Mouse (Mus musculus): ENCODE data around the gene Gm20425. TPM values are rescaled to one million over a fixed set of nuclear protein-coding genes. Genes with fewer than 3 reads are reported as not detected.
"Not testable (repeated sequence)": the region's sequence is repeated elsewhere in the genome, so short reads cannot be mapped to it uniquely, and the experiment has no call there.

Gm20425 gene
- total RNA-seq, 2 experiments from 2014 or later: 5.5 to 6.7 TPM

DNA sequence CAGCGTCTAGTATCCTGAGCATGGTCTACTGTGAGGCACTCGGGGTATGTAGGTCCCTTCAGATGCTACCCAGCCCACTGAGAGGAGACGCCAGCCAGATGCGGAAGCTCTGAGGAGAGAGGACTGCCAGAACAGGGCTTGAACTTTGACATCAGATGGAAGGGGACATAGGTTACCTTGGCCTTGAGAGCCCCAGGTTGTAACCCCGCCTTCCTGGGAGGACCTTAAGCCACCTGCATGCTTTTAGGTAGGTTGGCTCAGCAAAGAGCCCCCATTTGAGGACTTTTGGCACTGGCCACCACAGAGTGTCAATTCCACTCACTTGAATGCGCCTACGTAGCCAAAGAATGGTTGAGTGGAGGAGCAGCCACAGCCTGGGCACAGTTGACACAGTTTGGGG is 5.4 kb downstream of the Gm20425 start:
- no peak for DNase-seq

DNA sequence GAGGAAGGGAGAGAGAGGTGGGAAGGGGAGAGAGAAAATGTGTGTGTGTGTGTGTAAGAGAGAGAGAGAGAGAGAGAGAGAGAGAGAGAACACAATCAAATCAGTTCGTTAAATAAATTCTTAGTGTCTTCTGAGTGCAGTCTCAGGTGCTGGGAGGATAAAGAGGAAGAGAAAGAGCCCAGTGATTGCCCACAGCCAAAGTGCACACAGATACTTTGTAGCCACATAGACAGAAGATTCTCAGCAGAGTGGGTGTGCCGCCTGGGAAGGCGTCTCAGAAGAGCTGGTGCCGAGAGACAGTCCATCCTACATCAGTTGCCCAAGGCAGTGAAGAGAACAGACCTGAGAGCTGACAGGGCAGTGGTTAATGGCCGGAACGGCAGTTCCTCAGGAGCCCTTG is 15.8 kb downstream of the Gm20425 start:
- no peak for DNase-seq

DNA sequence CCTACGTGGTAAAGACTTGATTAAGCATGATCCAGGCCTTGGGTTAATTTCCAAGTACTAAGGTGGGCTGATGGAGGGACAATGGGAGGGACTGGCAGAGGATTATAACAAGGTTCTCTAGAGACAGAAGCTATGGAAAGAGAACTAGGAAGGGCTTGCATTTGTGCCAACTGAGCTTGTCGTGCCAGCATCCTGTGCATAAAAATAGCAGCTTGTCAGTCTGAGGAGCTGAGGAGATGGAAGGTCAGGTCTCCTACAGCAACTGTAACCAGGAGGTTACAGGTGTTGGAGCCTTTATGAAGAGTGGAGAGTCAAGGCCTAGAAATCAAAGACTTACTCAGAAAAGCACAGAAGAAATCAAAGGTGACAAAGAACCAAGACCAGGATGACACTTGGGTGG is 16.5 kb downstream of the Gm20425 start:
- DNase-seq: peak; percentile 62 to 65

DNA sequence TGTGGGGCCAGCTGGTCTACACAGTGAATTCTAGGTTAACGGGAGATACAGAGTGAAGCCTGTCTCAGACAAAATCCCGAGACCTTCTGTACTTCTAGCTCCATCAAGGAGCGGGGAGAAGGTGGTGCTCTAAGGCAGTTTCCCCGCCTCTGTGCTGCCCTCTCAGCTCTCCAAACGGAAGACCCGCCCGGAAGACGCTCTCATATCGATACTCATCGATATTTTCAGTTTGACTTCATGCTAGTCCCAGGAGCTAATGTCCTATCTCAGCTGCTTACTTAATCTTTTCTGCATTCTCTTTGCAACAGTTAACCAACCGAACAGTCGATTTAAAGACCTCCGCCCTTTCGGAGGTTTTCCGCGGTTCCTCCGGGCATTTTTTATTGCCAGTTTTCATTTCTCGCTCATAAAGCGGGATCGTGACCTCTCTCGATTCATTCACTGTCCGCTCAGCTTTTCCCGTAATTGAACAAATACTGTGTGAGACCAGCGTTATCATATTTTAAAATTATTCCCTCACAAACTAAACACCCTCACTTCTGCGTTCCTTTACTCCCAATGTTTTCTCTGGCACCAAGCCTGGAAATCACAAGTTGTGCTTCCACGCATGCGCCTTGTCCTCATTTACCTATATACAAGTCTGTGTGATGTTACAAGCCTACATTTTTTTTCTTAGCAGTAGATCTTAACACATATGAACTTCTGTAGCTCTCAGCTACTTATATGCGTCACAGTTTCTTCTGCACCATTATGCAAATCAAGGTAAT is 17.3 kb downstream of the Gm20425 start:
- DNase-seq: no peak

DNA sequence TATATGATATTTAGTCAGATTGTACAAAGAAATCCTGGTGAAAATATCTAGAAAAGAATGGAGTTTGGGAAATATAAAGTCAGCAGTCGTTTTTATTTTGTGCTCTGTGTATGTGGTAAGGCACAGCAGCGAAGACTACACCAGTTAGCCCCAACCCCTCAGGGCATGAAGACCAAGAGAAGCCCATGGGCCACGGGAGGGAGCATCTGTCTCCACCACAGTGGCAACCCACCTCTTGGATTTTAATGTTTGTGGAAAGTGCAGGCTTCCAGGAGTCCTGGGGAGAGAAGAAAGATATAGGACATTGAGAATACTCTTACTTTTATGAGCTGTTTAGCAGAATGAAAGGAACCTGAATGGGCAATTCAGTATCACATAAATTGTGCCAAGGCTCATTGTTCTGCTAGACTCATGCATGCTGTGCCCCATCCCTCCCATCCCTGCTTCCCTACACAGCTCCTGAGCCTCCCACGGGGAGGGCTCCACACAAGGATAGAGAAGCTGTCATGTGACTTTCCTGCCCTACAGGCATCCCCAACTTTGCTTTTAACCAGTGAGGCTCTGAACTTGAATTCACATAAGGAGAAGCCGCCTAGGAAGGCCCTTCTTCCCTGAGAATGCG is 21.2 kb downstream of the Gm20425 start:
- DNase-seq: no peak

DNA sequence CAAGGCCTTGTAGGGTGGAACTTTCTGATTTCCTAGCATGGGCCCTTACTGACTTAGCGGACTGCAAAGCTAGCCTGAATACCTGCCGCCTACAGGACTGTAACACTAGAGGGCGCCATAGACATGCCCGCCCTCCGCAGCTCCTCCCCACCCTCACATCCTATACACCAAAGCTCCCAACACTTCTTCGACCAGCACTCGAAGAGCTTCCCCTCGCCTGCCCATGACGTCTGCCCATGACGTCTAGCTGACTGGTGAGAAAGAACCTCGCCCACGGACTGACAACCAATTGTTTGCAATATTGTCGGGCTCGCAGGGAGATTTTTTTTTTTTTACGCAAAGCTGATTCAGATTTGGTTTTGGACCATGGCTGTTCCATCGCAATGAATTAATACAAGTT is 22.3 kb downstream of the Gm20425 start:
- DNase-seq: peak; percentile 75 to 82

DNA sequence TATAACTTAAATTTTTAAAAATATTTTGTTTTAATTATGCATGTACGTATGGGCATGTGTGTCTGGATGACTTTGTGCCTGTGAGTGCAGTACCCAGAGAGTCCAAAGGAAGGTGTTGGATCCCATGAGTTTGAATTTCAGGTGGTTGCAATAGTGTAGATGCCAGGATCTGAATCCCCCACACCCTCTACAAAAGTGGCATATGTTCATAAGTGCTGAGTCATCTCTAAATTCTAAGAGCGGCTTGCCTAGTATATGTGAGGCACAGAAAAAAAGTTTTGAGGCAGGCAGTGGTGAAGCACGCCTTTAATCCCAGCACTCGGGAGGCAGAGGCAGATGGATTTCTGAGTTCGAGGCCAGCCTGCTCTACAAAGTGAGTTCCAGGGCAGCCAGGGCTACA is 24.3 kb downstream of the Gm20425 start:
- no peak for DNase-seq

DNA sequence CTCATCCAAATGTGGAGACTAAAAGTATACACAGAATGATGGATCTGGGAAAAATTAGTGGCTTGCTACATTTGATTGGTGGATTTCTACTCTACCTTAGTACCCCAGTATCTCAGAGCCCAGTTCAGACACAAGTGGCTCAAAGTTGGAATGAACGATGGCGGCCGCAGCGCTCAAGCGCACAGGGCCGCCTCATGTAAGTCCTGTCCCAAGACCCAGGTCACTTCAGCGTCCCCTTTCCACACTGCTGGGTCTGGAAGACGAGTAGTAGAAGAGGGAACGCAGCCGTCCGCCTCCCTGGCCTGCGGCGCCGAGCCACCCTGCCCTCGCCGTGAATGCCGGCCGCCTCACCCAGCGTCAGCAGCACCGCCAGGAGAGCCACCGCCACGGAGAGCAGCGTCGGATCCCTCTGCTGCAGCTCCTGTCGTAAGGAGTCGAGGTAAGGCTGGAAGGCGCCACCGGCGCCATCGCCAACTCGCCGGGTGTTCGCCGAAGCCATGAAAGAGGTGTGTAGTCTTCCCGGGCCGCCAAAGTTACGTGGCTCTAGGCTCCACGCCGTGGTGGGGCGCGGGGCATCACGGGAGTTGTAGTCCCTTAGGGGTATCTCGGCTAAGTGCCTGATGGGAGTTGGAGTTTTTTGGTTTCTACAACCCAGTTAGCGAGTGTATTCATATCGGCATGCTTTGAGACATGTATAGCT is 28.4 kb downstream of the Gm20425 start, which contains the start of gene Srprb:
Gene Srprb, minus strand, starts transcription at position 577 of the 700 bp plus-strand sequence.
- DNase-seq: peak; percentile 95 to 97

DNA sequence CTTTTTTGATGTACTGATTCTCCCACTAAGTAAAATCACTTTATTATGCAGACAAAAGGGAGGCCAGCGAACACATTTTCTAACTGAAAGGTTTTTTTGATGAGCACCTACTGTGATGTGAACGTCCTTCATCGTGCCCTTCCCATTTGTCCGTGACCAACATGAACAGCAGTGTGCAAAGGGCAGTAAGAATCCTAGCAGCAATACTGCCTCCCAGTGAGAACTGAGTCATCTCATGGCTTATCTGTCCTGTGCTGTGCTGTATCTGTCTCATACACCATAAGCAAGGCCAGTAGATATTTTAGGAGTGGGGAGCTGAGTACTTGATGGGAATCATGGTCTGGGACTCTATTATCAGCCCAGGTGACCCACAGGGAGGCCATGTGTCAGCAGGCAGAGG is 41.7 kb downstream of the Gm20425 start:
- DNase-seq: no peak

DNA sequence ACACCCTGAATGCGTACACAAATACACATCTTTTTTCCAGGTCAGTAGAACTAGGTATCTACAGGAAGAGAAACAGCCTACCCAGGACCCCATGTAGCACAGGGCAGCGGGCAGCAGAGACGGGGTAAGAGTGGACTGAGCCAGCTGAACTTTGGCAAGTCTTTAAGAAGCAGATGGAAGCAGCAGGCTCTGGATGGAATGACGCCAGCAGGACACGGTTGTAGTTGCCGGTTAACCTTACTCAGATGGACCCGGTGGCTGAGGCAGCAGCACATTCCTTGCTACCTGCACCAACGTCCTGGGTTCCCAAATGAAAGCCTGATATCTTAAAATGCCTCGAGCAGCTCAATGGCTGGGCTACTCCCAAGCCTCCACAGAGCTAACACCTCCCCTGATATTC is 43.4 kb downstream of the Gm20425 start:
- DNase-seq: peak; percentile 24 to 37

DNA sequence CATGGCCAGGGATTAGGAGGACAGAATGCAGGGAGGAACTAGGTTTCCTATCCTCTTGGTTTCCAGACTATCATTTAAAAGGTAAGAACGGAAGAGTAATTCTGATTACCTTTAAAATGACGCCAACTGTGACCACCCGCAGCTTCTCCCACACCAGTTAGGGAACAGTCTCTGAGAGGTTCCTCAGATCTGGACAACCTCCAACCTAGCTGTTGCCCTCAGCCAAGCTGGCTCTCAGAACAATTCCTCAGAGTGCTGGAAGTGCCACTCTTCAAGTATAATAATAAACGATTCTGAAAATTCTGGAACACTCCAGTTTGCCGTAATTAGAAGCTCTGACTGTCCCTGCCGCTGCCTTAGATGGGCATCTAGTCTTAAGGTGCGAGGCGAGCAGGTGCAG is 44.2 kb downstream of the Gm20425 start:
- no peak for DNase-seq

DNA sequence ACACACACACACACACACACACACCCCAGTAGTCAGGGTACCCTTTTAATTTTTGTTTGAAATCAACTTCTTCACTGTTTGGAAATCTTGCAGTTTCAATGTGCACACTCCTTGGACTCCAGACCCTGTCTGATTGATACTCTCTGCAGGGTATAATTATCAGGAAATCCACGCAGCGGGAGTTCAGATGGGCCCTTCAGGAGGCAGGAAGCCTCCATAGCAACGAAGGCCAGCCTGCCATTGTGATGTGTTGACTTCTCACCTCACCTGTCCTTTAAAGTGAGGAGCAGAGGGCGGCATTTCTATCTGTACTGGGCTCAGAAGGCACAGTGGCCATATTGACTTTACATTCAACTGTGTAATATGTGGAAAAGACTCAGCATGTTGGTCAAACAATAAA is 45.3 kb downstream of the Gm20425 start:
- no peak for DNase-seq

DNA sequence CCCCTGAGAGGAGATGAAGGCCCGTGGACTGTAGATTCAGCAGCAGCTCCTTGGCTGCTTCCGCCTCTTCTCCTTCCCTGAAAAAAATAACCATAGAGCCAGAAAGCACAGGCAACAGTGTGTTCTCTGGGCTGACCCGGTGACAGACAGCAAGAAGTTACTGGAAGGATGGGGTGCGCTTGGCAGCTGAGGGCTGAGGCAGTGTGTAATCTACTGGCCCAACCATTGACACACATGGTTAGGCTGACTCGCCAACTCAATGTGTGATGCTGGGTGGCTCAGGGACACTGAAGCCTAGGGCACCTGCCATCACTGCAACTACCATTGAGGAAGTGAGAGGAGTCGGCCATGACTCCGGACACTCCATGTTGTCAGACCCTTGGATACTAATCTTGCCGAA is 48.2 kb downstream of the Gm20425 start:
- DNase-seq: no peak

DNA sequence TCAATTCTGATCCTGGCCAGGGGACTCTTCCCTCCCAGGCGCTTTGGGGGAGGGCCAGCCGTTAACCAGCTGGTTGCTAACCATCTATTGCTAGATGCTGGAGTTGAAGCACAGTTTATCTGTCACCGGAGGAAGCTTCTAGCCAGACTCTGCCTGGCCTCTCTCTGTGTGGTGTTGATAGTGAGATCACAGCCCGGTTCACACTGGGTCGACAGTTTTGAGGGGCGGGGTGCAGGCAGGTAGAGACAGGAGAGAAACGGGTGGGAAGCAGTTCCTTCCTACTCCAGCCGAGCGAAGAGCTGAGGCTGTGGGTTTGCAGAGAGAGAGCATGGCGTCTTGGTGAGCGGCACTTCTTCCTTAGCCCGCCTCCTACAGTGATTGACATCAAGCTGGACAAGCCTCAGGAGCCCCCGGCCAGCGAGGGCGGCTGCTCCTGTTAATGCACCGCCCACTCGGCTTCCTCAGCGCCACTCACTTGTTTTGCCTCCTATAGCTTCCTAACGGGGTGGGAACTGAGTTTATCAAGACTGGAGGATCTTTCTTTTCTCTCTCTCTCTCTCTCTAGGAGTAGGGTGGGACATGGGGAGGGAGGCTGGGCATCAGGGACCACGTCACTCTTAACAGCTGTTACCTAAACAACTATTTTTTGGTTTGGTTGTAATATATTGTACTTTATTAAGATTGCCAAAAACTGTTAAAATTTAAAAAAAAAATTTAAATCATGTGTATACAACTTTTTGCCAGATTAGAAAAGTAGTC is 49.1 kb downstream of the Gm20425 start:
- peak; percentile 78 to 84 for DNase-seq

DNA sequence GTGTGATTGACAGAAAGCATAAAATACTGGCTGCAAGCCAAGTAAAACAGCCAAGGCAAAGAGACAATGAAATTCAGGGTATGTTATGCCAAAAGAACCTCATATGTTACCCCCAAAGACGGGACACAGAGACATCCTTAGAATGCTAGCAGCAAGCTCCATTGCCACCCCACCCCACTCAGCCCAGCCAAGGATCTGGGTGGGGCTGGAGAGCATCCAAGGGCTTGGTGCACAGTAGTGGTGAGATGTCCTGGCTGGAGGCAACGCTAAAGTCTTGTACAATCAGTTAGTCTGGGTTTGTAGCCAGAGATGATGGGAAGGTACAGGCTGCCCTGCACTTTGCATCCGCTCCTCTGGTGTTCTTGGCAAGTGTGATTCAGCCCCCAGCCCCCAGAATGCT is 49.8 kb downstream of the Gm20425 start:
- DNase-seq: peak; percentile 76 to 77

DNA sequence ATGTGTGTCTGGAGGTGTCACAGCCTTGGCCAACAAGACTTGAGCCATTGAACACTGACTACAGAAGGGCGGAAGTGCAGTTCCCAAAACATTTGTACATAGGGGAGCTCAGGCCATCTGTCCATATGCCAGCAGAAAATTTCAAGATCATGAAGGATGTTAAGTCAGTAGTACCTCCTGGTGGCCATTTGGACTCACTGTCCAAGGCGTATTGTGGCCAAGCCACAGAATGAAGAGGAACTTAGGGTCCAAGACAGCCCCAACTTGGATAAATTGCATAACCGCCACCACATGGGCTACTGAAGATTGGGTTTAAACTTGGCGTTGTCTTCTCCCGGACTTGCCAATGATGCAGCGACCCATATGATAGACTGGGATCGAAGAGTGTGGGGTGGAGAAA is 54.4 kb downstream of the Gm20425 start:
- DNase-seq: no peak

DNA sequence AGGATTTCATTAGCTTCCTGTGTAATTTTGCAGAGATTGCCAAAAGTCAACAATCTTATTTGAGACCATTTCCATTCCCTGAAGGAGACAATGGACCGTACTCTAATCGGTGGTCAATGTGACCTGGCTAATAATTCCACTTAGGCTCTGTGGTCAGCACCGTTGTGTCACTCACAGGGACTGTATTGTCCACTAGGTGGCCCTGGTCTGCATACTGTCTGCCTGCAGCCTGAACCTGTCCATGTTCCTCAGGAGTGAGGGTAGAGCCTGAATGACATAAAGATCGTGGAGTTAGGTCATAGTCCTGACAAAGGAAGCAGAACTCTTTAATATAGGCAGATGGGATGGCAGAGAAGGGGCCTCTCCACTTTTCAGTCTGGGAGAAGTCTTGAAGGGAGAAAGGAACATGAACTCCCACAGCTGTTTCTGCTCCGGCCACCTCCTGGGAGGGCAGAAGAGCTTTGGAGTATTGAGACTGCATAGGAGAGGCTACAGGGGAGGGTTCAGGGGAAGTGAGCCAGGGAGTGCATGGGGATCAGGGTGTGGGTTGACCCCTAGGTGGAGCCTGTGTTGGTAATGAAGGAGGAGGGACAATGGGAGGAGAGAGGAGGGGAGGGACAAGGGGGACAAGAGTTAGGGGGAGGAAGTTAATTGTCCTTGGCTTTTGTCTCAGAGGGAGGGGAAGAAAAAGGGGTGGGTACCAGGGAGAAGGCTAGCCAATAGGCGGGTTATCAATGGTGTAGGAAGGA is 55.2 kb downstream of the Gm20425 start:
- DNase-seq: peak; percentile 20 to 42

DNA sequence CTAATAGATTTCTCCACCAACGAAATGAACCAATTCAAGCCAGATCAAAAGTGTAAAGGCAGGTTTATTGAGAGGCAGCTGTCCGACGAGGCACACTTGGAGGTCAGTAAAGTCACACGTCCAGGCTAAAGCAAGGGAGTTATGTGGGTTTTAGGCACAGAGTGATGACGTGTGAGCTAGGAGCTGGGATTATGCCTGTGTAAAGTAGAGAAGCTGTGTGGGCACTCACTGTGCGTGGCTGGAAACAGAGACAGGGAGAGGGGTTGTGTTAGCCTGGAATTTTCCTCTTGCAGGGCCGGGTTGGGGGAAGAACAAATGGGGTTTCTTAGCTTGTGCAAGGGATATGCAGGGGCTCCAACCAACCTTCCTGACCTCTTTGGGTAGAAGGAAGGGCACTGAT is 61.3 kb downstream of the Gm20425 start:
- no peak for DNase-seq

DNA sequence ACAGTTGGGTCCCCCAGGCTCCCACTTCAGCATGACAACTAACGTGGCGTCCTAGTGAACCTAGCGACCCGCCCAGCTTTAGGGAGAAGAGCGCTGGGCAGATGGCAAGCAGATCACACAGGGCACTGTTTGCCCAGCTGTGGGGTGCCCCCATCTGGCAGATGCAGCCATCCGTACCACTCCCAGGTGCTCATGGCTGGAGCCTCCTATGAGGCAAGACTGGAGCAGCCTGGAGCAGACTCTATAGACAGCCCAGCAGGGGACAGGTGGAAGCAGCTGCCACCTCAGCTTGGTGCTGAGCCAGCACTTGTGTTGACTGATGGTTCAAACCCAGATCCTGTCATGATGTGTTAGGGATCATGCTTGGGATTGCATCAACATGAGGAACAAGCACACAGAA is 62.1 kb downstream of the Gm20425 start:
- DNase-seq: no peak

DNA sequence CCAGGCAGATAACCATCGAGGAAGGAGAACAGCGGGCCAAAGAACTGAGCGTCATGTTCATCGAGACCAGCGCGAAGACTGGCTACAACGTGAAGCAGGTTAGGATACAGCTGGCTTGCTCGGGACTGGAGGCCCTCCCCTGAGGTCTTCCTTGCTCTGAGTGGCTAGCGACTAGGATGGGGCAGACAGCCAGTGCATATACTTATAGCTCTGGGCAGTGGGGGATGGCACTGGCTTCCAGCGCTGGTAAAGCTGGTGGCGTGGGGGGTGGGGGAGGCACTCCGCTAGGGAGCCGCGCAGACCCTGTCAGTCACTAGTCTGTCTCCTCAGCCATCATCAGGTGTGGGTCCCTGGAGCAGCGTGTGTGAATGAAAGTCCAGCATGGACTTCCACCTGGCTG is 66.3 kb downstream of the Gm20425 start:
- DNase-seq: no peak

DNA sequence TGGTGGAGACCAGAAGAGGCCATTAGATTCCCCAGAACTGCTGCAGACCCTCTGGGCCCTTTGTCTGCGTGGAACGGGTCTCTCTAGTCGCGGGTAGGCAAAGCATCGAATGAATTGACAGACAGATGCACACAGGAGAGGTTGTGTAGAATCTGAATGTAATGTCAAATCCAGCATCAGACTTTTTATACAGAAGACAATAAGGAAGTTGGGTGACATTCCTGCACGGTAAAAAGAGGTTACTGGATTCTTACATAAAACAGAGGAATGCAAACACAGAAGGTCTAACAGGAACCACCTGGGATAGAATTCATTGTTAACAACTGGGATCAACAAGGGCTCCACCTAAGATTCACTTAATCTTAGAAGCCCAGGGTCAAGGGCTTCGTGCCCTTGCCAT is 74.9 kb downstream of the Gm20425 start:
- not testable (repeated sequence) for DNase-seq

DNA sequence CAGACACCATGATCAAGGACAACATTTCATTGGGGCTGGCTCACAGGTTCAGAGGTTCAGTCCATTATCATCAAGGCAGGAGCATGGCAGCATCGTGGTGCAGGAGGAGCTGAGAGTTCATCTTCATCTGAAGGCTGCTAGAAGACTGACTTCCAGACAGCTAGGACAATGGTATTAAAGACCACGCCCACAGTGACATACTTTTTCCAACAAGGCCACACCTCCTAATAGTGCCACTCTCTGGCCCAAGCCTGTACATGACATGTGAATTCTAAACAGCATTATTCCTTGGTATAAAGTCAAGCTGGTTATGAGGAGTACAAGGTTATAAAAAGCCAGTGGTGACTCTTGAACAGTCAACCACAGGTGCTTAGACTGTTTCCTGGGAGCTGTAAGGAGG is 75.5 kb downstream of the Gm20425 start:
- DNase-seq: no peak
